Mouse (Mus musculus) gastrocnemius, postnatal 25 days (tissue): ENCODE measurements around the gene Spem1. TPM values are rescaled to one million over a fixed set of nuclear protein-coding genes. Genes with fewer than 3 reads are reported as not detected.
"Not testable (repeated sequence)": the region's sequence is repeated elsewhere in the genome, so short reads cannot be mapped to it uniquely, and the experiment has no call there.

Experiments used
- DNase-seq: peaks from one replicate; pipeline ENCODE4 v3.0.0; 2022
- long read RNA-seq, 2 experiments: library from polyadenylated mRNA; stranded (forward); transcript quantifications; one replicate each; pipeline ENCODE4 v2.0.0; 2021
- total RNA-seq, 2 experiments: library from RNA; stranded (reverse); gene quantifications; 1 replicate in 1 of 2; 2 replicates in 1 of 2; pipeline ENCODE4 v1.2.3; 2021

Gene Spem1
- not detected for total RNA-seq
- long read RNA-seq, experiment 1 = 0 reads
- long read RNA-seq, experiment 2 = 0 reads

DNA sequence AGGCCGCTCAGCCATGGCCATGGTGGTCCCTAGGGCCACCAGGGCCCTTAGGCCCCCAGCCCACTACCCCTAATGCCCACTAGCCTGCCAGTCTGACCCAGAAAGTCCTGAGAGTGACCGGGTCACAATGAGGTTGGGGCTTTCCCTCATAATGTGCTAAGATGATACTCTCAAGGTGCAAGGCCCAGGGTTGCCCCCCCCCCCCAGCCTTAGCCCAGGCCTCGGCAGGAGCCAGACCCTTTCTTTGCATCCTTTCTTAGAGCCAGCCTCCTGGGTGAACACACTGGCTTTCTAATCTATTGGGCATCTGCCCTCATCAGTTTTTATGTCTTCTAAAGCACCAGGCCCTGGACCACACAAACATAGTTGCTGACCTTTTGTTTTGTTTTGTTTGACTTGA, at the start of gene Spem1:
Gene Spem1 (minus strand): TSS at position 101 of the 400 bp plus-strand sequence.
- DNase-seq = no peak

DNA sequence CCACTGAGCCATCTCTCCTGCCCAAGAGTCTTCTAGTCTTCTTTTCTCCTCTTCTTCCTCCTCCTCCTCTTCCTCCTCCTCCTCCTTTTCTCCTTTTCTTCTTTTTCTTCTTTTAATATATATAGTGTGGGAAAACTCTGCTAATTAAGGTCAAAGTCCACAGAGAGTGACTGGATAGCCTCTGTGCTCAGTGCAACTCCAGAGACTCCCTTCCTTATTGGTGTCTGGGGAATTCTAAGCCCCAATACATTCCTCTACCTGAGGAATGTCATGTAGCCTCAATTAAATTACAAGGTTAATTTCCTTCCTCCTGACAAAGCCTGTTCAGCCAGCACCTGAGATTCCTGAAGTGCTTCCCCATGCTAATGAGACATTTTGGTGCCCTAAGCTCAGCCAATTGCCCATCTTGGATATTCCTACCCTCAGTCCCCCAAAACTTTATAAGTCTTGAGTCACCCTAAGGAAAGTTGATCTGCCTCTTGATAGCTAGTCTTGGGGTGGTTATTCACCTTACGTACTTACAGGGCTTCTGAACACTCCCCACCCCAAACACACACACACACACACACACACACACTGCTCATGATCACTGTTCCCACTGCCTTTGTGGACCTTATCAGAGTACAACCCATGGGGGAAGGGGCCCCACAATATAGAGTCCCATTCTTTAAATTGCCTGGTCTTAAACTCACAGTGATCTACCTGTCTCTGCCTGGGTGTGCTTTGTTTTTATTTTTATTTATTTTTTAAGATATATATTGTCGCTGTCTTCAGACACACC, 48.5 kb upstream of the Spem1 start:
- DNase-seq = no peak

DNA sequence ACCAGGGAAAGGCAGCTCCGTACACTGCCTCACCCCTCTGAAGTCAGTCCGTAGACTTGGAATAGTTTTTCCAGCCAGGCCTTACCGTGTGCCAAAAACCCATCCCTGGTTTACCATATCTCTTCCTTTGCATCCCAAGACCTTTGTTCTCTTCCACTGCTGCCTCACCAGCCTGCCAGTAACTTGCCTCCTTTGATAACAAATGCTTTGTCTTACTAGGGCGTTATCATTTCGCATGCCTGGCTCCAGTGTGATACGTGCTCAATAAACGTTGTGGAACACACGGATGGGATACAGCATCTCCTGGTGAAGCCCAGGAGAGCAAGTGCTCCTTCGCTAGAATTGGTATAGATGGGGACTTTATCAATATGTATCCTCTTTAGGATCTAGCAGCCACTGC, 45.4 kb upstream of the Spem1 start:
- DNase-seq = no peak

DNA sequence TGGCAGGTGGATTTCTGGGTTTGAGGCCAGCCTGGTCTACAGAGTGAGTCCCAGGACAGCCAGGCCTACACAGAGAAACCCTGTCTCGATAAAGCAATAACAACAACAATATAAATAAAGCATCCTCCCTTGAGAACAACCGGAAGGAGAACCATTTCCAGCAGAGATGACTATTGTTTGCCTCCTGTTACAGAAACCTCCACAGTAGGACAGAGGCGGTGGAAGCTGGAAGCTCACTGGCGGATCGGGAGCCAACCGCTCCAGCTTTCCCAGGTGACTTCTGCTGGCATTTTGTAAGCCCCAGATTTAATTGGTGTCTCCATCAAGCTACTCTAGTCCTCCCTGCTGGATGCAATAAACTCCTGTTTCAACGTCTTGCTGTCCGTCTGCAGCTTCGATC, 43.6 kb upstream of the Spem1 start:
- DNase-seq = no peak

GRCm38 (mm10) chr11:69864138-69864860, 42.3 kb upstream of the Spem1 start:
- no peak for DNase-seq

- DNase-seq = not testable (repeated sequence)
Measured at GRCm38 (mm10) chr11:69863729-69864128, 41.7 kb upstream of the Spem1 start.

DNA sequence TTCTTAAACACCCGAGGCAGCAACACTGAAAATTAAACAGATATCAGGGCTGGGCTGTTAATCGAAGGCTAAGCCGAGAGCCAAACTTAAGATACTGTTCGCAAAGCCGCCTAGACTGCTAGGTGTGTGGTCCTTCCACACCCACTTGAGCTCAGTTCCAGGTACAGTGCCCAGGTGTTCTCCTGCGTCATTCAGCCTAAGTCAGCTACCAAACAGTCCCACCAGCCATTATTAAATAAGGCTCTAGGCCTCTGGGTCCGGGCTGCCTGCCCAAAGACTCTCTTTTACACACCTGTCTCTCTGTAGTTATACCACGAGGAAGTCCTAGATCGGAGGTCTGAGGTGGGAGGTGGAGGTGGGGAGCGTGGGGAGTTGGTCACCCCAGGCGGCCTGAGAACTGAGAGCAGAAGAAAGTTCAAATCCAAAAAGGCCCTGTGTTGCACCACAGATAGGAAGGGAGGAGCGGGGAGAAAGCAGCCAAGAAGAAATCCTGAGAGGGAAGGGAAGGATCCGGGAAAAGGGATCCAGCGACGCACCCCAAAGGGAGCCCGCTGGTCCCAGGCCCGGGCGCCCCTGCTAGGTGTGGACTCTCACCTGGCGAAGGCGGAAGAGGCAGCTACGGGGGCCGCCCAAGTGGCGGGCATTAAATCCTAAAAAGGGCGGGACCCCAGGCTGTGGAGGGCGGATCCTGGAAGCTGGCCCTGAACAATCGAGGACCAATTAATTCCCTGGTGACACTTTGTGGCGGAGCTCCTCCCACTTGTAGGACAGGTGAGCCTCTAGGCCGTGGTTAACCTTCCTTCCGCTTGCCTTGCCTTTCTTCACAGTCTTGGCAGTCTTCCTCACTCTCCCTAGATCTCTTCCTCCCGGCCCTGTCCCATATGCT, 36.4 kb upstream of the Spem1 start, which contains the start of gene Tnk1:
Gene Tnk1 (minus strand): TSS at position 618 of the 886 bp plus-strand sequence.
- DNase-seq = no peak

DNA sequence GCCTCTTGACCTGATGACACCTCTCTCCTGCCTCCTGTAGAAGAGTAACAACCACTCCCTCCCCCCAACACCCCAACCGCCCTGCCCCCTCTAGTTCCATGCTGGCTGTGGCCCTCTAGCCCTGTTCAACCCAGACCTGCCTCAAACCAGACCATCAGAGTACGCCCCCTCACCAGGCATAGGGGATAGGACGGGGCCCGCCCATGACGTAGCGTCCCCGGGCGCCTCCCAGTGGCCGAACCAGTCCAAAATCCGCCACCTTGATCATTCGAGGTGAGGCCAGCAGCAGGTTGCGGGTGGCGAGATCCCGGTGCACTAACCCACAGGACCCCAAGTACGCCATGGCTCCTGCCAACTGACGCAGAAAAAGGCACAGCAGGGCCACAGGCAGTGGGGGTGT, 33.4 kb upstream of the Spem1 start:
- DNase-seq = no peak

- DNase-seq = no peak
Measured at GRCm38 (mm10) chr11:69854680-69855079, 32.7 kb upstream of the Spem1 start.

DNA sequence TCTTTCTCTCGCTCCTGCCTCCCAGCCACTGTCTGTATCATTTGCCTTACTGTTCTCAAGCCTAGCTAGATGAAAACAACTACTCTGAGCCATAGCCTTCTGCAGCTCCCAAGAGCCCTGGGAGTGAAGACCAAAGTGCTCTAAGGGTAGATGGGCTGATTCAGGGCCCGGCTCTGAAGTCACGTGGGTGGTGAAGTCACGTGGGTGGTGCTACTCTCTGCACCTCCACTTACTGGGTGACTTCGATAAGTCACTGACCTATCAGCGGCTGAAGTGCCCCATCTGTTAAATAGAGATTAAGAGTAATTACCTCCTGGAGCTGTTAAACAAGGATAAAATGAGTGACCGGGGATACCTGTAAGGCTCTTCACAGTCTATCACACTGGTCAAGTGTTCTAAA, 32.0 kb upstream of the Spem1 start:
- DNase-seq = no peak

GRCm38 (mm10) chr11:69850754-69851153, 28.8 kb upstream of the Spem1 start:
- DNase-seq = no peak

DNA sequence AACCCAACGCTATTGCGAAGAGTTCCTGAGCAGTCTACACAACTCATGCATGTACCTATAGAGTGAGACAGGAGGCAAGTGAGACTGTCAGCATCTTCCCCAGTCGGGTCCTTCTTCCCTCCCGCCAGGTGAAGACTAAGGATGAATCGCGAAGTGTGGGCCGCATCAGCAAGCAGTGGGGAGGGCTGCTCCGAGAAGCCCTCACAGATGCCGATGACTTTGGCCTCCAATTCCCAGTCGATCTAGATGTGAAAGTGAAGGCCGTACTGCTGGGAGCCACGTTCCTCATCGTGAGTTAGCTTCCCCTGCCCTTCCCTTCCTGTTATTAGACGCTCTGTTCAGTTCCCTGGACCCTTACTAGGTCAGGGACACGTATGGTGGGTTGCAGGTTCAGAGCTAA, 27.9 kb upstream of the Spem1 start:
- DNase-seq = no peak

- DNase-seq = no peak
Measured at GRCm38 (mm10) chr11:69849128-69849527, 27.1 kb upstream of the Spem1 start.

- DNase-seq = no peak
Measured at GRCm38 (mm10) chr11:69848021-69848420, 26.0 kb upstream of the Spem1 start.

DNA sequence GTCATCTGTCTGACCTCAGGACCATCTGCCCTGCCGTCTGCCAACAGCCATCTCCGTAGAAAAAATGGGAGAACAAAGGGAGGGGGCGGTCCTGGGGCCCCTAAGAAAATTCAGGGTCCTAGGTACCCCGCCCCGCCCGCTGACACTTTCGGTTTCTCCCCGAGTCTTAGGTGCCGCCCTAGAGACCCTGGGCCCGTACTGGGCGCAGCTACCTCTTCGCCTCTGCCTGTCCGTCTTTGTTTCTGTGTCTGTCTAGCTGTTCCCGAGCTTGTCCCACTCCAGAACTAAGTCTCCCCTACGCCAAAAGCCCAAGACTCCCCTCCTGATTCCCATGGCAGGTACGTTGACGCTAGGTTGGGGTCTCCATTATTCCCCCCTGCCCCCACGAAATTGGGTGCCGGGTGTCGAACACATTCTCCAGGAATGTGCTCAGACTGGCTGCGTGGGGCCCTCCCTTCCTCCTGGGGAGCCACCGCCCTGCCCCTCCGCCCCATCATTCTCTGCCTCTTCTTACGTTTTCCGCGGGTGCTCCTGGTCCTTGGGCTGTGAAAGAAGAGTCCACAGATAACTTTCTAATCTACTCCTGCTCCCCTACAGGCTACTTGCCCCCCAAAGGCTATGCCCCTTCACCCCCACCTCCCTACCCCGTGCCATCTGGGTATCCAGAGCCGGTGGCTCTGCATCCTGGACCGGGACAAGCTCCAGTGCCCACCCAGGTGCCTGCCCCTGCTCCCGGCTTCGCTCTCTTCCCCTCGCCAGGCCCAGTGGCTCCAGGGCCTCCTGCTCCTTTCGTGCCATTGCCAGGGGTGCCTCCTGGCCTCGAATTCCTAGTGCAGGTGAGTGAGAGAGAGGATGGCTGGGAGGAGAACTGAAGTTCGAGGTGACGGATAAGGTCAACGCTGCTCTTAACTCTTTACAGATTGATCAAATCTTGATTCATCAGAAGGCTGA, 25.0 kb upstream of the Spem1 start:
- DNase-seq = peak; percentile 32

DNA sequence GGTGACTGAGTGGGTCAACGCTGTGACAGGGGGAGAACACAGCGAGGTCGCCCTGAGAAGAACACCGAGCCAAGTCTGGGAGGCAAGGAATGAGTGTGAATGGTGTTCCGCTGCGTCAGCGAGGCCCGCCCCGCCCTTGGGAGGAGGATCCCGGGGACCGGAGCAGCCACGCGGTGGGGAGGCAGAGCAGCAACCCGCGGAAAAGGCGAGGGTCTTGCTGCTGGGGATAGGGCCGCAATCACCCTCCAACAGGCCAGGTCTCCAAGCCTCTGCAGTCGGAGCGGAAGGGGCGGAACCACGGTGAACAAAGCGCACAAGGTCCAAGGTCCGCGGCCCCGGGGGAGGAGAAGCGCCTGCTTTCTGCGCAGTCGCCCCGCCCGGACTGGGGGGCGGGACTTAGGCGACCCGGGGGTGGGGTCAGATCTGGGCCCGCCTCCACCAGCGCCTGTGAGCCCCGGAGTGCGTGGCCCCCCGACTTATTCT, 24.3 kb upstream of the Spem1 start, which contains the start of gene Plscr3:
Gene Plscr3 (plus strand): TSS at position 179 of the 483 bp plus-strand sequence.
- DNase-seq = peak; percentile 89

- DNase-seq = no peak
Measured at GRCm38 (mm10) chr11:69838714-69839104, 16.7 kb upstream of the Spem1 start.

- DNase-seq = peak; percentile 96
Measured at GRCm38 (mm10) chr11:69837952-69838713, 16.2 kb upstream of the Spem1 start, which contains the start of gene Tmem256. Gene Tmem256 (plus strand): TSS chr11:69838514.

- no peak for DNase-seq
Measured at GRCm38 (mm10) chr11:69837604-69837951, 15.6 kb upstream of the Spem1 start, which contains the start of gene Nlgn2. Gene Nlgn2 (minus strand): TSS chr11:69837784.
